Mouse (Mus musculus): ENCODE measurements around the gene Zdhhc23. TPM values are rescaled to one million over a fixed set of nuclear protein-coding genes. Genes with fewer than 3 reads are reported as not detected.
A peak's percentile ranks its signal among the peaks of the same experiment; 100 is the strongest.

Zdhhc23 gene
- polyA plus RNA-seq (2014; fragmentation: Nextera tagmentation; extraction: Ambion mirVana) = 0.23 and 0.31 TPM in 2 replicates

DNA sequence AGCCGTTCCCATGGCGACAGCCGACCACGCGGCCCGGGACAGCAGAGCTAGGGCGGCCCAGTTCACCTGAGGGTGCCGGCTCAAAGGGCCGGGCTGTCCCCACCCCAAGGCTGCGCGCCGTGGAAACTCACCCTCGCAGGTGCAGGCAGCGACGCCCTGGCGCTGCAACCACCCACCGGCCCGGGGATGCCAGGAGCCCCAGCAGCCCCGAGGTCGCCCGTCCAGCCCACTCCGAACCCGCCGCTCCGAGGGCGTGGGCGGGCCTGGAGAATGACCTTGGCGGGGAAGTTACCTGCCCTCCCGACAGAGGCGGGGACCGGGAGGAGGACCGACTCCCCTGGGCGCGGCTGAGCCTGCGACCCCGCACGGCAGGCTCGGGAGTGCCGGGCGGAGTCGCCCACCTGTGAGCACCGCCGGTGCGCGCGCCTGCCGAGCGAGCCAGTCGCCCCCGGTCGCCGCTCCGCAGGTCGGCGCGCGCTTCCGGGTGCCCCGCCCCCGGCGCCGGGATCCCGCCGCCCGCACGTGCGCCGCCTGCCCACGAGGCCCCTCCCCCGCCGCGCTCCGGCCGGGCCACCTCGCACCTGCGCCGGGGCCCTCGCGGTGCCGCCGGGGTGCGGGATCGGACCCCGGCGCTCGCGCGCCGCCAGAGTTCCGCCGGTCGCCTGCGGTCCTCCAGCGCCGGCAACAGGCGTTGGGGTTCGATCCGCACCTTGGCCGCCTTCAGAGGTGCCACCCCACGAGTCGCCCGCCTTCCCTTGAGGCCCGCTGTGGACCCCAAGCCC, at the start of gene Zdhhc23:
Gene Zdhhc23 (minus strand): TSS at position 464 of the 782 bp plus-strand sequence.
- Histone ChIP-seq H3K27me3 (ENCODE audit: control insufficient read depth, insufficient read depth, low read length) (peaks cover 19% of the 10 kb centered on the region), H3K4me2 (ENCODE audit: low read depth) (peak within 1 kb of the TSS; percentile 100), H3K4me1 (ENCODE audit: control insufficient read depth, insufficient read depth, low read length) (0 out of 2 replicates have a peak, but pooled peaks cover 3% of the 10 kb centered on the region), H3K36me3 (ENCODE audit: control insufficient read depth, insufficient read depth, low read length) (no peaks in the 10 kb centered on the region), H3K9me3 (ENCODE audit: control insufficient read depth, low read length) (no peaks in the 10 kb centered on the region), H3K27ac (ENCODE audit: low read depth, low read length) (no peak within 1 kb of the TSS), H3K9ac (ENCODE audit: low read length) (peak within 1 kb of the TSS; percentile 39), H3K4me3 (ENCODE audit: low read depth, low read length) (peak within 1 kb of the TSS; percentile 72)
- peak; percentile 73 for ATAC-seq (ENCODE audit: insufficient read depth, low FRiP score, low TSS enrichment)
- under 1% methylated on average over 64 of the region's 103 CpGs for WGBS
- peak; percentile 40 for DNase-seq (ENCODE audit: low spot score)

DNA sequence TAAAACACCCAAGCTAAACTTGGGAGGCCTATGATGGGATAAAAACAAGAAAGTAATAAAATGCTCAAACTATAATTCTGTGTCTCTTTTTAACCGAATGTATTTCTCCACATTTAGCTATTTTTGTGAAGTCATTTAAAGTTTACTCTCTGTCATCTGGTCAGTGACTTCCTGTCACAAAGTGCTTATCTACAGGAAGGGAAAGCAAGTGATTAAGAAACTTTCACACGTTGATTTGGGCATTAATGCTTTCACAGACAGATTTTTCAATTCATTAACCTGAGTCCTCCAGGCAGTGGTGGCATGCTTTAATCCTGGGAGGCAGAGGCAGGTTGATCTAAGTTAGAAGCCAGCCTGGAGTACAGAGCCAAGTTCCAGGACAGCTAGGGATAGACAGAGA, 49.7 kb upstream of the Zdhhc23 start:
- Histone ChIP-seq H3K27ac (ENCODE audit: low read depth, low read length) (no peak overlapping the region), H3K4me2 (ENCODE audit: low read depth) (no peak overlapping the region), H3K27me3 (ENCODE audit: control insufficient read depth, insufficient read depth, low read length) (no peaks in the 10 kb centered on the region), H3K36me3 (ENCODE audit: control insufficient read depth, insufficient read depth, low read length) (no peaks in the 10 kb centered on the region), H3K9me3 (ENCODE audit: control insufficient read depth, low read length) (no peaks in the 10 kb centered on the region), H3K9ac (ENCODE audit: low read length) (no peak overlapping the region), H3K4me1 (ENCODE audit: control insufficient read depth, insufficient read depth, low read length) (no peaks in the 10 kb centered on the region), H3K4me3 (ENCODE audit: low read depth, low read length) (no peak overlapping the region)
- ATAC-seq (ENCODE audit: insufficient read depth, low FRiP score, low TSS enrichment) (no peak), DNase-seq (ENCODE audit: low spot score) (no peak)
- 82% methylated on average over 2 of the region's 2 CpGs for WGBS

DNA sequence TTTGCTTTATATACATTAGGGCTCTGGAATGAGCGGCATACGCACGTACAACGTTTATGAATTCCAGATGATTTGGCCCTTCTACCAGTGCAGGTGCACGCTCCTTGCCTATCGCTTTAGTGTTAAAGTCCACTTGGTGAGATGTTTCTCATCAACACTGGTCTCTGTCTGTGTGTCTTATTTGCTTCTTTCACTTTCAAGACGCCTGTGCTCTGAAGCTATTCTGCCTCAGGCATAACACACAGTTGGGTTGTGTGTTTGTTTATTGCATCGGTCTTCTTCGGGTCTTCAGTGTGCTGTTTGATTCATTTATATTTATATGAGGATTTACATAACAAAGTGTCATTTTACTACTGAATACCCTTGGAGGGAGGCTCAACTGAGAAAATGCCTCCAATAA, 47.2 kb upstream of the Zdhhc23 start:
- no peak overlapping the region for H3K9ac ChIP-seq (ENCODE audit: low read length)
- no peak overlapping the region for H3K4me3 ChIP-seq (ENCODE audit: low read depth, low read length)
- no peak overlapping the region for H3K27ac ChIP-seq (ENCODE audit: low read depth, low read length)
- 88% methylated on average over 9 of the region's 9 CpGs for WGBS
- H3K4me1 ChIP-seq (ENCODE audit: control insufficient read depth, insufficient read depth, low read length) = no peaks in the 10 kb centered on the region
- H3K27me3 ChIP-seq (ENCODE audit: control insufficient read depth, insufficient read depth, low read length) = no peaks in the 10 kb centered on the region
- H3K9me3 ChIP-seq (ENCODE audit: control insufficient read depth, low read length) = no peaks in the 10 kb centered on the region
- no peaks in the 10 kb centered on the region for H3K36me3 ChIP-seq (ENCODE audit: control insufficient read depth, insufficient read depth, low read length)
- ATAC-seq (ENCODE audit: insufficient read depth, low FRiP score, low TSS enrichment) (no peak), DNase-seq (ENCODE audit: low spot score) (no peak)
- H3K4me2 ChIP-seq (ENCODE audit: low read depth) = no peak overlapping the region

DNA sequence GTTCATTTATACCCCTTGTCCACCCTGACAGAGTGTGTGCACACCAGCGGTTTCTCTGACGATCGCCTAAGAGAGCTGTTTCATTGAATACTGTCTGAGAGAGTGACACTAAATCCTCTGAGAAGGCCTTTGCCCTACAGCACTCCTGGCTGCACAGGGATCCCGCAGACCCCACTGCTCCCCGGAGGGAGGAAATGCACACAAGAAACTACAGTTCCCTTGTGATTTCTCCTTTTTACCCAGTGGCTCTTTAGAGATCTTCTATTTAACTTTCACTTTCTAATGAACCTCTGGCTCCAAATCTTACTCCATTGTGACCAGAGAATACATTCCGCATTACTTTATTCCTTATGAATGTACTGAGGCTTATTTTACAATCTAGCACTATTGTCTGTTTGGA, 46.6 kb upstream of the Zdhhc23 start:
- H3K27ac ChIP-seq (ENCODE audit: low read depth, low read length) = no peak overlapping the region
- H3K9ac ChIP-seq (ENCODE audit: low read length) = no peak overlapping the region
- no peaks in the 10 kb centered on the region for H3K27me3 ChIP-seq (ENCODE audit: control insufficient read depth, insufficient read depth, low read length)
- no peaks in the 10 kb centered on the region for H3K36me3 ChIP-seq (ENCODE audit: control insufficient read depth, insufficient read depth, low read length)
- DNase-seq (ENCODE audit: low spot score) = no peak
- no peak for ATAC-seq (ENCODE audit: insufficient read depth, low FRiP score, low TSS enrichment)
- H3K4me1 ChIP-seq (ENCODE audit: control insufficient read depth, insufficient read depth, low read length) = no peaks in the 10 kb centered on the region
- 72% methylated on average over 6 of the region's 6 CpGs for WGBS
- H3K4me3 ChIP-seq (ENCODE audit: low read depth, low read length) = no peak overlapping the region
- no peak overlapping the region for H3K4me2 ChIP-seq (ENCODE audit: low read depth)
- no peaks in the 10 kb centered on the region for H3K9me3 ChIP-seq (ENCODE audit: control insufficient read depth, low read length)

DNA sequence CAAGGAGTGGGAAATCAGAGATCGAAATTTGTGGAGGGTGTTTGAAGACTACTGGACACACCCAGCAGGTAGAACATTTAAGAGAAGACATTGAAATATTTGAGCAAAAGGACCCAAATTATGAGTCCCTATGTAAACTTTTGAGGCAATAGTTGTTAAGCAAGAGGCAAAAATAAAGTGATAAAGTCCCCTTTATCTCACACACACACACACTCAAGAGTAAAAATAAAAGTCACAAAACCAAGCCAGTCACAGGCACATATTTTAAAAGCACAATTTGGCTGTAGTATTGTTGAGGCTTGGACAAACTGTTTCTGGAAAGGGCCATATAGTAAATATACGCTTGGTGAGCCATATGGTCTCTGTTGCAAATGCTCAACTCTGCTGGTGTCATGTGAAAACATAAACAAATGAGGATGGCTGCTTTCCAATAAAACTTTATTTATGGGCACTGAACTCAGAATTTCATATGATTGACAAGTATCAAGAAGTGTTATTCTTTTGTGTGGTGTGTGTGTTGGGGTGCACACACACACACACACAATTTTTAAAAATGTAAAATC, 39.5 kb upstream of the Zdhhc23 start:
- no peak overlapping the region for H3K4me2 ChIP-seq (ENCODE audit: low read depth)
- H3K4me1 ChIP-seq (ENCODE audit: control insufficient read depth, insufficient read depth, low read length) = no peaks in the 10 kb centered on the region
- DNase-seq (ENCODE audit: low spot score) (no peak), ATAC-seq (ENCODE audit: insufficient read depth, low FRiP score, low TSS enrichment) (no peak)
- no peaks in the 10 kb centered on the region for H3K36me3 ChIP-seq (ENCODE audit: control insufficient read depth, insufficient read depth, low read length)
- H3K27ac ChIP-seq (ENCODE audit: low read depth, low read length) = no peak overlapping the region
- H3K9ac ChIP-seq (ENCODE audit: low read length) = no peak overlapping the region
- no peaks in the 10 kb centered on the region for H3K9me3 ChIP-seq (ENCODE audit: control insufficient read depth, low read length)
- H3K27me3 ChIP-seq (ENCODE audit: control insufficient read depth, insufficient read depth, low read length) = no peaks in the 10 kb centered on the region
- no peak overlapping the region for H3K4me3 ChIP-seq (ENCODE audit: low read depth, low read length)
- 78% methylated on average over 2 of the region's 2 CpGs for WGBS

DNA sequence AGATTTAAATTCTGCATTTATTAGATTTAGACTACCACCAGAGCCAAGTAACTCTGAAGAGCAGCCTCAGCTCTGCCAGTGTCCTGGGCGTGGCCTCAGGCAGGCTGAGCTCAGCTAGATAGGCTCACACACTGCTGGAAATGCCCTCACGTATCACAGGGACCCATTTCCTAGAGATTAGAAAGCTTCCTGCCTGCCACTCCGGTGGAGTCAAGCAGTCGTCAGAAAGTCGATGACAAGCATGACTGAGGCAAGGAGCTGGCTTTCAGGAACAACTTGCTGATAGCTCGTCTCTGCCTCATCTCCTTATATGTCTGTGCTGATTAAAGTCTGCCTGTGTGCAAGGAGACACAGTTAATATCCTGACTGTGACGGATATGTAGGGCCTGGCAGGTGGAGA, 38.8 kb upstream of the Zdhhc23 start:
- Histone ChIP-seq H3K9me3 (ENCODE audit: control insufficient read depth, low read length) (no peaks in the 10 kb centered on the region), H3K9ac (ENCODE audit: low read length) (no peak overlapping the region), H3K4me1 (ENCODE audit: control insufficient read depth, insufficient read depth, low read length) (no peaks in the 10 kb centered on the region), H3K4me2 (ENCODE audit: low read depth) (no peak overlapping the region), H3K27ac (ENCODE audit: low read depth, low read length) (no peak overlapping the region), H3K4me3 (ENCODE audit: low read depth, low read length) (no peak overlapping the region), H3K36me3 (ENCODE audit: control insufficient read depth, insufficient read depth, low read length) (no peaks in the 10 kb centered on the region), H3K27me3 (ENCODE audit: control insufficient read depth, insufficient read depth, low read length) (no peaks in the 10 kb centered on the region)
- ATAC-seq (ENCODE audit: insufficient read depth, low FRiP score, low TSS enrichment) (no peak), DNase-seq (ENCODE audit: low spot score) (no peak)
- WGBS = 66% methylated on average over 7 of the region's 7 CpGs

DNA sequence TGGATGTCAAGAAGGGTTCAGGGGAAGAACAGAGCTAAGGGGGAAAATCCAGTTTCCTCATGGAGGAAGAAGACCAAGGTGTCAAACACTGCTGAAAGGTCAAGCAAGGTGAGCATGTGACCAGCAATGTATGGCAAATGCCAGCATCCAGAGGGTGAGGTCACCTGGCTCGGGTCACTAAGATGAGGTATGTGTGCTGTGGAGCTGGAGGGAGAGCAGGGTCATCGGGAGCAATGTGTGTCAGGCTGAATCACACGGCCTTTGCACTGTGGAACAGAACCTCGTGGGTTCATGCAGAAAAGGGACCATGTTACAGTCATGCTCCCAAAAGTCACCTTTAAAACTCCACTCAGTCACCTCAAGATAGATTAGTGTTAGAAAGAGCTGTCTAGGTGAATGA, 38.1 kb upstream of the Zdhhc23 start:
- H3K36me3 ChIP-seq (ENCODE audit: control insufficient read depth, insufficient read depth, low read length) = no peaks in the 10 kb centered on the region
- H3K27ac ChIP-seq (ENCODE audit: low read depth, low read length) = no peak overlapping the region
- ATAC-seq (ENCODE audit: insufficient read depth, low FRiP score, low TSS enrichment) (no peak), DNase-seq (ENCODE audit: low spot score) (no peak)
- H3K9me3 ChIP-seq (ENCODE audit: control insufficient read depth, low read length) = no peaks in the 10 kb centered on the region
- H3K4me1 ChIP-seq (ENCODE audit: control insufficient read depth, insufficient read depth, low read length) = no peaks in the 10 kb centered on the region
- H3K4me2 ChIP-seq (ENCODE audit: low read depth) = no peak overlapping the region
- no peak overlapping the region for H3K9ac ChIP-seq (ENCODE audit: low read length)
- H3K4me3 ChIP-seq (ENCODE audit: low read depth, low read length) = no peak overlapping the region
- H3K27me3 ChIP-seq (ENCODE audit: control insufficient read depth, insufficient read depth, low read length) = no peaks in the 10 kb centered on the region
- WGBS = 89% methylated on average over 4 of the region's 4 CpGs

DNA sequence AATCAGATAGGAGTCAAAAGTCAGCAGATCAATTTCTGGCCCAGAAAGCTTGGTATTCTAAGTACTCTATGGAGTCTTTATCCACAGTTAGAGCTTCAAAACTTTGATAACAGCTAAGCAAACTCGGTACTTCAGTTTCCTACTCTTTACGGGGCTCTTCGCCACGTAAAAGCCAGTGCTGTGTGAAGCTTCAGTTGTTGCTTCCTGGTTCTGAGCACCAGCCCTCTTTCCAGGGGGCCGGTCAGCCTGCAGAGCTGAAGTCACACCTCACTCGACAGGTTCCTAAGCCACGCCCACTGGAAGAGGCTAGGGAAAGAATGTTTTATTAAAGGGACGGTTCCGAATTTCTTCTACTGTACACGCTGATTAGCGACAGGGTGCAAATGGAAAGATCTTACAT, 36.6 kb upstream of the Zdhhc23 start:
- no peaks in the 10 kb centered on the region for H3K27me3 ChIP-seq (ENCODE audit: control insufficient read depth, insufficient read depth, low read length)
- no peak overlapping the region for H3K9ac ChIP-seq (ENCODE audit: low read length)
- DNase-seq (ENCODE audit: low spot score) (no peak), ATAC-seq (ENCODE audit: insufficient read depth, low FRiP score, low TSS enrichment) (no peak)
- no peaks in the 10 kb centered on the region for H3K36me3 ChIP-seq (ENCODE audit: control insufficient read depth, insufficient read depth, low read length)
- no peak overlapping the region for H3K27ac ChIP-seq (ENCODE audit: low read depth, low read length)
- no peak overlapping the region for H3K4me3 ChIP-seq (ENCODE audit: low read depth, low read length)
- no peak overlapping the region for H3K4me2 ChIP-seq (ENCODE audit: low read depth)
- no peaks in the 10 kb centered on the region for H3K4me1 ChIP-seq (ENCODE audit: control insufficient read depth, insufficient read depth, low read length)
- no peaks in the 10 kb centered on the region for H3K9me3 ChIP-seq (ENCODE audit: control insufficient read depth, low read length)
- WGBS = 19% methylated on average over 11 of the region's 11 CpGs
